Mouse (Mus musculus) embryo, embryonic 11.5 days (tissue): ENCODE results near the gene Asap3.

Experiments used
- DNase-seq: peaks from one replicate; pipeline ENCODE4 v3.0.0-alpha.2; 2012; ENCODE audit warnings: low read depth, low spot score

Asap3 gene

GRCm38 (mm10) chr4:136206033-136206893 is at the start of gene Asap3:
Asap3 (plus strand) TSS chr4:136206365.
- DNase-seq = peak; percentile 96

GRCm38 (mm10) chr4:136158498-136158897 is 47.7 kb upstream of the Asap3 start:
- DNase-seq = no peak

- peak; percentile 84 for DNase-seq
These were observed 46.3 kb upstream of the Asap3 start for GRCm38 (mm10) chr4:136159802-136160397.

GRCm38 (mm10) chr4:136163448-136163847 is 42.7 kb upstream of the Asap3 start:
- peak; percentile 83 for DNase-seq

- DNase-seq = no peak
These were observed 41.2 kb upstream of the Asap3 start for GRCm38 (mm10) chr4:136164981-136165380.

GRCm38 (mm10) chr4:136167701-136168100 is 38.5 kb upstream of the Asap3 start:
- DNase-seq = no peak

GRCm38 (mm10) chr4:136170401-136170800 is 35.8 kb upstream of the Asap3 start:
- no peak for DNase-seq

- DNase-seq = no peak
These were observed 34.7 kb upstream of the Asap3 start for GRCm38 (mm10) chr4:136171455-136171854.

- no peak for DNase-seq
These were observed 34.1 kb upstream of the Asap3 start, which contains the start of gene E2f2 for GRCm38 (mm10) chr4:136172011-136172541. E2f2 (plus strand) TSS chr4:136172394.

- no peak for DNase-seq
These were observed 33.5 kb upstream of the Asap3 start for GRCm38 (mm10) chr4:136172542-136173209.

GRCm38 (mm10) chr4:136173210-136173715 is 32.9 kb upstream of the Asap3 start:
- DNase-seq = no peak

GRCm38 (mm10) chr4:136174216-136175193 is 31.7 kb upstream of the Asap3 start:
- no peak for DNase-seq

GRCm38 (mm10) chr4:136176022-136176552 is 30.1 kb upstream of the Asap3 start:
- DNase-seq = no peak

GRCm38 (mm10) chr4:136177244-136177611 is 28.9 kb upstream of the Asap3 start:
- DNase-seq = no peak

GRCm38 (mm10) chr4:136177612-136178474 is 28.3 kb upstream of the Asap3 start:
- no peak for DNase-seq

- DNase-seq = no peak
These were observed 27.7 kb upstream of the Asap3 start for GRCm38 (mm10) chr4:136178475-136178921.

- no peak for DNase-seq
These were observed 26.7 kb upstream of the Asap3 start for GRCm38 (mm10) chr4:136179456-136179855.

- peak; percentile 83 for DNase-seq
These were observed 26.2 kb upstream of the Asap3 start for GRCm38 (mm10) chr4:136179998-136180397.
